Mouse (Mus musculus) forebrain, embryonic 10.5 days (tissue): Measurements from ENCODE around the gene Hspa8. TPM values are rescaled to one million over a fixed set of nuclear protein-coding genes. Genes with fewer than 3 reads are reported as not detected.
"Not testable (repeated sequence)": the region's sequence is repeated elsewhere in the genome, so short reads cannot be mapped to it uniquely, and the experiment has no call there.

Experiments used
- DNase-seq: peaks from one replicate; pipeline ENCODE4 v3.0.0-alpha.2; 2017; ENCODE audit warnings: low spot score; ENCODE audit errors: extremely low spot score
- H3K27ac ChIP-seq: fragments of 300-500 bp; sonication (generic); 2 replicates; pipeline ENCODE4 v1.5.1; 2016; ENCODE audit warnings: mild to moderate bottlenecking
- H3K27me3 ChIP-seq: fragments of 300-500 bp; sonication (generic); 2 replicates; pipeline ENCODE4 v1.6.1; 2016; ENCODE audit warnings: mild to moderate bottlenecking; ENCODE audit not compliant: poor library complexity, severe bottlenecking
- H3K36me3 ChIP-seq: fragments of 300-500 bp; sonication (generic); replicated peaks from 2 replicates; pipeline ENCODE4 v1.6.1; 2016; ENCODE audit warnings: mild to moderate bottlenecking, moderate library complexity
- H3K4me1 ChIP-seq: fragments of 300-500 bp; sonication (generic); 2 replicates; pipeline ENCODE4 v1.6.1; 2016
- H3K4me3 ChIP-seq: fragments of 300-500 bp; sonication (generic); 2 replicates; pipeline ENCODE4 v1.5.1; 2016; ENCODE audit warnings: mild to moderate bottlenecking, moderate library complexity
- H3K9me3 ChIP-seq: fragments of 300-500 bp; sonication (generic); 2 replicates; pipeline ENCODE4 v1.6.1; 2016; ENCODE audit warnings: mild to moderate bottlenecking, moderate library complexity
- WGBS: fragments of 180-500 bp; shearing (Covaris S2); methylation state at CpG from one replicate; pipeline ENCODE4 v1.1.7; 2016; 5-methylcytosine and 5-hydroxymethylcytosine counted together
- polyA plus RNA-seq: library from polyadenylated mRNA; unstranded; fragments of >200 nt; fragmentation: Nextera tagmentation; extraction: Ambion mirVana; gene quantifications from 2 replicates; pipeline ENCODE4 v1.2.1, GENCODE M21; 2016

Hspa8 gene
- polyA plus RNA-seq, 1 experiment from 2014 or later, result 3,411 TPM

- Histone ChIP-seq H3K4me1 (peaks cover 10% of the 10 kb centered on the region), H3K4me3 (no peak overlapping the region), H3K9me3 (no peaks in the 10 kb centered on the region), H3K36me3 (peaks cover 12% of the 10 kb centered on the region), H3K27me3 (no peaks in the 10 kb centered on the region), H3K27ac (no peak overlapping the region)
- DNase-seq, result no peak
- 90% methylated on average over 4 of the region's 4 CpGs for whole genome bisulfite sequencing
Measured at GRCm38 (mm10) chr9:40773869-40774268, 26.9 kb upstream of the Hspa8 start.

GRCm38 (mm10) chr9:40776044-40776443 lies 24.7 kb upstream of the Hspa8 start:
- peaks cover 16% of the 10 kb centered on the region for H3K36me3 ChIP-seq
- H3K9me3 ChIP-seq, result no peaks in the 10 kb centered on the region
- WGBS, result 64% methylated on average over 1 of the region's 1 CpGs
- H3K4me3 ChIP-seq, result no peak overlapping the region
- H3K27me3 ChIP-seq, result no peaks in the 10 kb centered on the region
- H3K27ac ChIP-seq, result no peak overlapping the region
- H3K4me1 ChIP-seq, result peaks cover 2% of the 10 kb centered on the region; the same call in 1 of the 2 replicates
- DNase-seq, result no peak

- Histone ChIP-seq H3K4me1 (peaks cover 4% of the 10 kb centered on the region; the same call in 1 of the 2 replicates), H3K36me3 (peaks cover 20% of the 10 kb centered on the region), H3K27ac (no peak overlapping the region), H3K4me3 (no peak overlapping the region), H3K27me3 (peaks cover 3% of the 10 kb centered on the region; the same call in 1 of the 2 replicates), H3K9me3 (peaks cover 3% of the 10 kb centered on the region; the same call in 1 of the 2 replicates)
- 86% methylated on average over 11 of the region's 11 CpGs for WGBS
- no peak for DNase-seq
Measured at GRCm38 (mm10) chr9:40776459-40777248, 24.1 kb upstream of the Hspa8 start.

GRCm38 (mm10) chr9:40780111-40780510 lies 20.7 kb upstream of the Hspa8 start:
- DNase-seq, result no peak
- Histone ChIP-seq H3K4me1 (peaks cover 37% of the 10 kb centered on the region), H3K36me3 (peaks cover 17% of the 10 kb centered on the region; the same call in 1 of the 2 replicates), H3K4me3 (no peak overlapping the region), H3K27me3 (peaks cover 19% of the 10 kb centered on the region; the same call in 1 of the 2 replicates), H3K27ac (no peak overlapping the region), H3K9me3 (peaks cover 4% of the 10 kb centered on the region; the same call in 1 of the 2 replicates)
- 73% methylated on average over 3 of the region's 3 CpGs for WGBS

GRCm38 (mm10) chr9:40780892-40781725 lies 19.7 kb upstream of the Hspa8 start:
- 87% methylated on average over 11 of the region's 11 CpGs for WGBS
- peaks cover 19% of the 10 kb centered on the region; the same call in 1 of the 2 replicates for H3K27me3 ChIP-seq
- H3K4me3 ChIP-seq, result no peak overlapping the region
- H3K36me3 ChIP-seq, result peaks cover 17% of the 10 kb centered on the region; the same call in 1 of the 2 replicates
- 0 out of 2 replicates have a peak overlapping the region, but pooled peaks have one; percentile 13 for H3K27ac ChIP-seq
- peaks cover 4% of the 10 kb centered on the region; the same call in 1 of the 2 replicates for H3K9me3 ChIP-seq
- H3K4me1 ChIP-seq, result peaks cover 45% of the 10 kb centered on the region
- no peak for DNase-seq

- H3K9me3 ChIP-seq, result peaks cover 4% of the 10 kb centered on the region; the same call in 1 of the 2 replicates
- peak overlapping the region; percentile 35 for H3K4me3 ChIP-seq
- no peak for DNase-seq
- peaks cover 45% of the 10 kb centered on the region for H3K4me1 ChIP-seq
- whole genome bisulfite sequencing, result 43% methylated on average over 26 of the region's 26 CpGs
- H3K27ac ChIP-seq, result peak overlapping the region; percentile 74
- H3K27me3 ChIP-seq, result peaks cover 19% of the 10 kb centered on the region; the same call in 1 of the 2 replicates
- H3K36me3 ChIP-seq, result peaks cover 17% of the 10 kb centered on the region; the same call in 1 of the 2 replicates
Measured at GRCm38 (mm10) chr9:40781726-40782581, 18.8 kb upstream of the Hspa8 start.

GRCm38 (mm10) chr9:40783641-40784373 lies 17.0 kb upstream of the Hspa8 start:
- peaks cover 4% of the 10 kb centered on the region; the same call in 1 of the 2 replicates for H3K9me3 ChIP-seq
- H3K27ac ChIP-seq, result peak overlapping the region; percentile 80
- peaks cover 45% of the 10 kb centered on the region for H3K4me1 ChIP-seq
- DNase-seq, result peak; percentile 63
- H3K36me3 ChIP-seq, result peaks cover 17% of the 10 kb centered on the region; the same call in 1 of the 2 replicates
- H3K27me3 ChIP-seq, result peaks cover 19% of the 10 kb centered on the region; the same call in 1 of the 2 replicates
- H3K4me3 ChIP-seq, result peak overlapping the region; percentile 31
- WGBS, result 5% methylated on average over 13 of the region's 13 CpGs

- Histone ChIP-seq H3K27ac (peak overlapping the region; percentile 80), H3K9me3 (peaks cover 4% of the 10 kb centered on the region; the same call in 1 of the 2 replicates), H3K4me1 (peaks cover 45% of the 10 kb centered on the region), H3K36me3 (peaks cover 17% of the 10 kb centered on the region; the same call in 1 of the 2 replicates), H3K27me3 (peaks cover 19% of the 10 kb centered on the region; the same call in 1 of the 2 replicates), H3K4me3 (peak overlapping the region; percentile 31)
- WGBS, result 5% methylated on average over 9 of the region's 9 CpGs
- DNase-seq, result peak; percentile 36
Measured at GRCm38 (mm10) chr9:40784374-40784967, 16.3 kb upstream of the Hspa8 start.

- peaks cover 45% of the 10 kb centered on the region for H3K4me1 ChIP-seq
- 71% methylated on average over 6 of the region's 6 CpGs for WGBS
Measured at GRCm38 (mm10) chr9:40785452-40785851, 15.3 kb upstream of the Hspa8 start.

GRCm38 (mm10) chr9:40786820-40787219 lies 14.0 kb upstream of the Hspa8 start:
- not testable (repeated sequence) for H3K9me3 ChIP-seq, H3K4me3 ChIP-seq, H3K36me3 ChIP-seq, H3K27ac ChIP-seq, DNase-seq
- peaks cover 39% of the 10 kb centered on the region for H3K4me1 ChIP-seq
- WGBS, result 96% methylated on average over 6 of the region's 6 CpGs
- peaks cover 14% of the 10 kb centered on the region; the same call in 1 of the 2 replicates for H3K27me3 ChIP-seq

More at GRCm38 (mm10) chr9:40785452-40785851, 15.3 kb upstream of the Hspa8 start:
- Histone ChIP-seq H3K9me3 (peaks cover 4% of the 10 kb centered on the region; the same call in 1 of the 2 replicates), H3K36me3 (peaks cover 12% of the 10 kb centered on the region; the same call in 1 of the 2 replicates), H3K4me3 (no peak overlapping the region), H3K27ac (peak overlapping the region; percentile 40; the same call in 1 of the 2 replicates), H3K27me3 (peaks cover 19% of the 10 kb centered on the region; the same call in 1 of the 2 replicates)
- DNase-seq, result no peak
